Mouse (Mus musculus): Measurements from ENCODE around the gene Rnps1.
A peak's percentile ranks its signal among the peaks of the same experiment; 100 is the strongest.

GRCm38 (mm10) chr17:24427170-24427557, 12.8 kb downstream of the Rnps1 start:
- peak; percentile 60; the same call in 1 of the 2 replicates for TF ChIP-seq SIN3A (IDR thresholded peaks at IDR 0.05; ENCODE audit: low read length)
- TF ChIP-seq CTCF (conservative IDR thresholded peaks at IDR 0.05 in 1 of 2, IDR thresholded peaks at IDR 0.05 in 1 of 2; ENCODE audit: low read depth in 2 of 2, low read length in 2 of 2) = no peak
- TF ChIP-seq NRF1 (IDR thresholded peaks at IDR 0.05; ENCODE audit: low read depth, low read length) = no peak
